Mouse (Mus musculus) ZHBTc4 (cell line): Measurements from ENCODE around the gene Crtc3.

Experiments used
- DNase-seq: peaks from one replicate; pipeline ENCODE4 v3.0.0-alpha.2; 2011; ENCODE audit warnings: low read depth, low spot score

Gene Crtc3

DNA sequence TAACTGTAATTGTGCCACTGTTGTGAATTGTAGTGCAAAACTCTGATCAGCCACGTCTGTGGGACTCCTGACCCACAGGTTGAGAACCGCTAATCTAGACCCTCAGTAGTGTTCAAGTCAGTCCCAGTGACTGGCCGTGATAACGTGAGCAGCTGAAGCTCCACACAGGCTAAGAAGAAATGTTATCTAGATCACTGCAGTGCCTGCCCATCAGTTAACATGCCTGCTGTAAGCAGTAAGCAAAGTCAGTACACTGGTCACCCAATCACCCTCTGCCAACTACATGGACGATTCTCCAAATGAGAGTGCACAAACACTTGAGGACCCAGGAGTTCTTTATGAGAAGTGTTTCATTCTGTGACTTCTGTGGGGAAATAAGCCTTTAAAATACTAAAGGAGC, 3.0 kb downstream of the Crtc3 start:
- no peak for DNase-seq

DNA sequence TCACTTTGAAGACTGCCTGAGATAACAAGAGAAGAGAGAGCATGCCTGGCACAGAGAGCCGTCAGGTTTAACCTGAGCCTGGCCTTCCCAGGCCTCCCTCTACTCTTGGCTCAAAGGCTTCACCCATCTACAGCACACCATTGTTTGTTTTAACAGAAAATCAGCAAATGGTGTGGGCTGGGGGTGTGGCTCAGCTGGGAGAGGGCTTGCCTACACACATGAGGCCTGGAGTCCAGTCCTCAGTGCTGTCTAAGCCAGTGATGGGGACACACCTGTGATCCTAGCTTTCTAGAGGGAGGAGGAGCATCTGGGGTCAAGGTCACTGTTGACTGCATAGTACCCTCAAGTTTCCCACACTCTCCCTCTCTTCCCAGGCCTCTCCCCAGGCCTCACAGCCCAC, 6.0 kb downstream of the Crtc3 start:
- DNase-seq = no peak

DNA sequence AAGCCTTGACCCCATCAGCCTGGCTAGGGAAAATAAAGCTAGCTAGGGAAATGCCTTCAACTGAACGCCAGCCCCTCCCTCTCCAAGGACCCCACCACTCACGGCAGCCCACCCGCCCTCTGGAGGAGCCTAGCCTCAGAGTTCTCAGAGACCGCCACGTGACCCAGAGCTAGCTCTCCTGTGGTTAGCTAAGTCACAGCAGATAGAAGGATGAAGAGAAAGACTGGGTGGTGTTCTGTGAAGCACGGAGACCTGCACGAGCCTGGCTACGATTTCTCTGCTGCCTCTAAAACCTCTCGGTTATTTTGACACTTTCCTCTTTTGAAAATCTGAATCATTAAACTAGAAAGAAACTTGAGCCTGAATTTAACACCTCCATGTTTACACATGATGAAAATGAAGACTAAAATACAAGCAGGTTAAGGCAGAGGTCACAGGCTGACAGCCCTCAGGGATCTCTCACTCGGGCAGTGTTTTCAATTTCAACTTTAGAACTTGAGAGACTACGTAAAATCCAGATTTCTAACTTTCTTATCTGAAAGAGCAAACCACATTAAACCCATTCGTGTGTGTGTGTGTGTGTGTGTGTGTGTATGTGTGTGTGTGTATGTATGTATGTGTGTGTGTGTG, 8.3 kb downstream of the Crtc3 start:
- DNase-seq = peak; percentile 56

DNA sequence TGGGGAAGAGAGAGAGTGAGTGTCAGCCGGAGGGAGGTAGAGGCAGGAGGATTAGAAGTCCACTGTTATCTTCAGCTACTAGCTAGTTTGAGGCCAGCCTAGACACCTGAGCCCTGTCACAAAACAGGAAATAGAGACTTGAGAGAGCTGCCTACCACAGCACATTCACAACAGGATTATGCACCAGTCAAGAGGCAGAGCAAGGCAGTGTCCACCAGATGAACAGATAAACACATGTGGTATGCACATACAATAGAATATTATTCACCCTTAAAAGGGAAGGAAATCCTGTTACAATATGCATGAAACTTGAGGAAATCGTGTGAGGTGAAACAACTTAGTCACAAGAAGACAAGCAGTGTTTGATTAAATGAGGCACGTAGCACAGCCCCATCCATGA, 16.4 kb downstream of the Crtc3 start:
- no peak for DNase-seq

DNA sequence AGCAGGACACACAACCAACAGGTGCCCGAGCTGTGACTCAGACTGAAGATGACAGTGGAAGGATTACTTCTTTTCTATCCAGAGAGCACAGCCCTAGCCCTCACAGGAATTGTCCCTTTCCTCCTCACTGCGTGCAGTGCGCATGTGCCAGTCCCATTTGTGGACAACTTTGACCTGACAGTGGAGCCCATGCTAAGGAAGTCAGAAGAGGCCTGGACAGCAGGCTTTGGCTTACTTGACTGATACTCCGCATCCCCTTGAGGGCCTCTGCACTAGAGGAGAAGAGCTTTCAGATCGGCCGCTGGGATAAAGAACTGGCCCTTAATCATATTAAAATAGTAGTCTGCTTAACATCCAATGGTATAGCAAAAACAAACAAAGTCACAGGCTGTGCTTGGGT, 17.8 kb downstream of the Crtc3 start:
- DNase-seq = no peak

DNA sequence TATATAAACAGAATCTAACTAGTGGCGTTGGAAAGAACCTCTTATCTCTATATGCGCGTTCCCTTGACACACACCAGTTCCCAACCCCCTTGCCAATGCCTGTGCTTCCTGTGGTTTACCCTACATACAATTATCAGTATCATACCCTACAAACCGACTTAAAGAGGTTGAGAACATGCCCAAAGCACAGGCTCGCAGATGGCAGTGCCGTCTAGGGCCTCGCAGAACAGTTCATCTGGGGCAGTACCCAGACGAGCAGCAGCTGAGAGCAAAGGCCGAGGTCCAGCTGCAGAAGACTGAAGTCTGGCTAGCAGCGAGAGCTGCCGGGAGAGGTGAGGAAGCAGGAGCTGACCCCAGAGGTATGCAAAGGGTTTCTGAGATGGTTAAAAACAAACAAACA, 21.5 kb downstream of the Crtc3 start:
- DNase-seq = no peak

DNA sequence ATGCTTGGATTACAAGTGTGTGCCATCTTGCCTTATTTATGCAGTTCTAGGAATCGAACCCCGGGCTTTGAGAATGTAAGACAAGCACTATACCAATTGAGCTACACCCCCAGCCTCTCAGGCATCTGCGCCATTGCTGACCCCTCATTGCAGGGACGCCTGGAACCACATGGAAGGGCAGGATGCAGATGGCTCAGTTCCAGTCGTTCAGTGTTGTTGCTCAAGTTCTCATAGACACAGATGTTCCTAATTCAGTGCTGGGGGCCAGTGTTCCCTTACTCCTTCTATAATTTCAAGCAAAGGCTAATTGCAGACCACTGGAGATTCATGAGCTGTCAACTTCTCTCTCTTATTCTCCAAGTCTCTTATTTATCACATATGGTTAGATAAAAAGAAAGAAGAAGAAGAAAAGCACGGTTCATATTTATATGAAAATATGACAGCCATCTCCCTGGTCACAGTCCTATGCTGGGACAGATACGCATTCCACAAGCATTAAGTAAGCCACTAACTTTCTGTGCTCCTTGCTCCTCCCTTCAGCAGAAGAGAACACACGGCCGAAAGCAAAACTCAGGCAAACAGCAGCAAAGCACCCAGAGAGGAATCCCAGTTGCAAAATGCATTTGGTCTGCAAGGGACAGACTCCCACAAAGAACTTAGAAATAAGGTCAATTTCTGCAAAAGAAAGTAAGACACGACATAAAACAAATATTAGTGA, 22.3 kb downstream of the Crtc3 start:
- DNase-seq = no peak

DNA sequence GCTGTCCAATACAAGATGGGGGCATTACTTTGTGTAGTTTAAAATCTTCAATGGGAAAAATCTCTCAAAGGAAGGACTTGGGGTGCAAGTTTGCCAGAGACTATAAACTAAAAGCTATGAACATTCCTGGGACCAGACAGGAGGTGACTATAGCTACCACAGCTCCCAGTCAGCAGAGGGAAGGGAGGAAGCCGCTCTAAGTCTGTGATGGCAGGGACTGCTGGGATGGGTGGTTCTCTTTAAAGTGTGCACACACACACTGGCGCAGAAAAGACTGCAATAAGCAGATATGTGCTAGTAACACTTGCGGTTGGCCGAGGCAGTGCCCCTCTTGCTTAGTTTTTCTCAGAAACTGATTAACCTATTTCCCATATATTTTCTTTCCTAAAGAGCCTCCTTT, 27.6 kb downstream of the Crtc3 start:
- DNase-seq = no peak

DNA sequence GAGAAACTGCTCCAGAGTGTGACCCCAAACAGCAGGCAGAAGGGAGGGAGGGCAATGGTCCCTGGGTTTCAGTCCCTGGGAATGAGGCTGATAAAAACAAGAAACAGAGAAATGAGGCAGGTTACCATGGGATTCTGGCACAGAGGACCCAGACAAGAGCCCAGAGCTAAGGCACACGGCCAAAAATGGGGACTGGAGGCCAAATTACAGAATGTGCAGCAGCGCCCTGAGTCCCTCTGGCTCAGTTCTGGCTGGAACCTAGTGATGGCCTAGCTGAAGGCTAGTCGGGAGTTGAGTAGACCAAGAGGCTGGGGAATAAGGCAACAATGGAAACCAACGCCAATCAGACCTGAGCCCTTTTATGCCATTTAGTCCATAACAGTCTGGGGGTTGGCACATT, 28.1 kb downstream of the Crtc3 start:
- no peak for DNase-seq

DNA sequence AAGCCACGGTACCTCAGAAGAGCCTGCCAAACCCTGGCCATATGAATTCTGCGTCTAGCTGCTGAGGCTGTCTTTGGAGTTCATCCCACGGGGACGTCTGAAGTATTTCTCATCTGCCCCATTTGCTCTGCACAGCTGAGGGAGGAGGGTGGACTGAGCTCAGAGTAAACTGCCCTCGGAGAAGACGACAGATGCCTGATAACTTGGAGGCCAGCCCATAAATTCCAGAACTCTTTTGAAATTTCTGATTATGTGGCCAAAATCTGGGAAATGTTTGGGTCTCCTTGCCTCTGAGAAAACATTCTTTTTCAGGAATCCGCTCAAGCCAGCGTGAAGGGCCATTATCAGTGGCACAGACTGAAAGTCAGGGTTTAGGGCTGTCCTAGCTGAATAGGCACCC, 30.8 kb downstream of the Crtc3 start:
- no peak for DNase-seq

DNA sequence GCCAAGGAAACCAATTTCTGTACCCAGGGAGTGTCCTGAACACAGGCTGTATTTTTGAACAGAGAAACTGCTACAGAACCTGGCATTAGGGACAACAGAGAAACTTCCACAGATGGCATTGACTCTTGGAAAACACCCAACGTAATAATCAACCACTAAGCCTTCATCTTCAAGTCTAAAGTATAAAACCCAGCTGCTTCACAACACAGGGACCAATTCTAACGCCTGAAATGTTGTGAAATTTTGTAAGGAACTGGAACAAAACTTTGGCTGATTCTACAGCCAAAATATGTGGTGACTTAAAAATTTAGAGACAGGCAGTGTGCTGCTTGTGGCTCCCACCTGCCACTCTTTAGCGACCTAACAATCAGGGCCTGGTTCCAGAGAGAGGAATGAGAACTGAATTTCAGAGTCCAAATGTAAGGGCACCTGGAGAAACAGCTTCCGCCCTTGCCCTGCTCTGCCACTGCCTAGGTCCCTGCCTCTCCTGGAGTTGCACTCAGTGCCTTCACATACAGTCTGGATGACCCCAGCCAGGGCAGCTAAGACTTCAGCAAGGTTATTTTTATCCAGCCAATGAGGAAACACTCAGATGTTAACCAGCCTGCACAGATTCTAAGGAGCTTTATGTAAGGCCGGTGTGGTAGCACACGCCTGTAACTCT, 33.2 kb downstream of the Crtc3 start:
- DNase-seq = no peak

DNA sequence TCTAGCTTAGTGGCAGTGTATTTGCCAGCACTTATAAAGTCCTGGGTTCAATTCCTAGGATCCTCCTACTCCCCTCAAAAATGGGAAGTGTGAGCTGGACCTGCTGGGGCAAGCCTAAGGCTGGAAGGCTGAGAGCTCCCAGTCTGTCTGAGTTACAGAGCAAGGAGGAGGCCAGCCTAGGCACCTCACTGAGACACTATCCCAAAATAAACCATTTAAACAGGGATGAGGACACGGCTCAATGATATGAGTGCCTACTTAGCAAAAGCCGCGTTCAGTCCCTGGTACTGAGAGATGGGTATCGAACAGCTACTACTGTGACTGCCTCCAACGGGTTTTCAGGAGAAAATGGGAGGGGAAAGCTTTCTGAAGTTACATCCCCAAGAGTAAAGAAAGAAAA, 33.8 kb downstream of the Crtc3 start:
- DNase-seq = no peak

DNA sequence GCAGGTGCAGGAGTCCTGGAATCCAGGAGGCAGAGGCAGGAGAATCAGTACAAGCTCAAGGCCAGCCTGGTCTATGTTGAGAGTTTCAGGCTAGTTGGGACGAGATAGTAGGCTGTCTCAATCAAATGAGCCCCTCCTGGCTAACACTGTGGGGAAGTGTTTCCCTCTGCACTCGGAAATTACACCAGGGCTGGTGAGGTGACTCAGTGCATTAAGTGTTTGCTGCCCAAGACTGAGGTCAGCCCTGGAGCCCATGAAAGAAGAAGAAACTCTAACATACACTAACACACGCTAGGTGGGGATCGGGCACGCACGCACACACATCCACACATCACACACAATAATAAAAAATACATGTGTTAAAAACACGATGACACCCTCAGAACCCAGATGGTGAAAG, 34.3 kb downstream of the Crtc3 start:
- DNase-seq = peak; percentile 24

DNA sequence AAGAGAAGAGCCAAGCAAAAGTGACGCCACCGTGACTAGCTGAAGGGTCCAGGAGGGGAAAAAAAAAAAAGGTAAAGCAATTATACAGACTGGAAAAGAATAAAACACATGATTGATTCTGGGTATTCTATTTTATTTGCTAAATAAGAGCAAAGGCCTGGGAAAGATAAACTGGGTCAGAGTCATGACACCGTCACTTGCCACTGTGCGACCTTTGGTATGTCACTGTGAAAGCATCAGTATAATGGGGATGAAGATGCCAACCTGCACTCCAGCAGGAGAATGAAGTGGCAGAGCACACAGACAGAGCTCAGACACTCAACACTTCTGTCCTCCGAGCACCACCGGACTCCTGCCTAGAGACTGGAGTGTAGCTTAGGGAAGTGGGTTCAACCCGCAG, 34.7 kb downstream of the Crtc3 start:
- no peak for DNase-seq

DNA sequence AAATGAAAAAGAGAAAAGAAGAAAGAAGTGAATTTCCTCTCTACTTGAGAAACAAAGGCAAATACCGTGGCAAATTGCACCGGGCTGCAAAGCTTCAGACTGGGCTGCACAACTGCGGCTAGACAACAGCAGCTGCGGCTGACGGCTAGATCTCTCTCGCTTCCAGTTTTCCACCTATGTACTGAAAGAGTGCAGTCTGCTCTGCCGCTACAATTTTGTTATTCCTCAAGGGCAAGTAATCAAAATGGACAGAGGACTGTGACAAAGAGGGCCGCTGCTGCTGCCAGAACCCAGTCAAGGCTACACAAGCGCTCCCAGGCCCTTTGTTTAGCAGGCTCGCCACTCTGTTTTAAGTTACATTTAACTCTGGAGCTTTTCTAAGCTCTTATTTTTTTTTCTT, 35.6 kb downstream of the Crtc3 start:
- no peak for DNase-seq

DNA sequence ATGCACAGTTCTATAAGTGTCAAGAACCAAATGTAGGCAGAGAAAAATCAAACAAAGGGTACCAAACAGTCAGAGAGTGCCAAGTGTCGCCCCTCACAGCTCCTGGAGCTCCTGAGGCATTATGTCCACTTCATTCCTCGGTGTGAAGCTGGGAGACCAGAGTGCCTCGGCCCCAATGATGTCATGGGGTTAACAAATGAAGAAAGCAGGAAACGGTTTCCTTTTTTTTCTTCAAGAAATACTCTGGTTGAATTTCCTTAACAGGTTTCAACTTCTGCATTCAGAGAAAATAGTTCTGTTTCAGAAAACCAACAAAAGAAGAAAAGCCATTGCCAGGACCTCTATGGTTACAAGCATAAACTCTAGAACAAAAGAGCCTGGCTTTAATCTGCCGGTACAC, 36.4 kb downstream of the Crtc3 start:
- DNase-seq = no peak

DNA sequence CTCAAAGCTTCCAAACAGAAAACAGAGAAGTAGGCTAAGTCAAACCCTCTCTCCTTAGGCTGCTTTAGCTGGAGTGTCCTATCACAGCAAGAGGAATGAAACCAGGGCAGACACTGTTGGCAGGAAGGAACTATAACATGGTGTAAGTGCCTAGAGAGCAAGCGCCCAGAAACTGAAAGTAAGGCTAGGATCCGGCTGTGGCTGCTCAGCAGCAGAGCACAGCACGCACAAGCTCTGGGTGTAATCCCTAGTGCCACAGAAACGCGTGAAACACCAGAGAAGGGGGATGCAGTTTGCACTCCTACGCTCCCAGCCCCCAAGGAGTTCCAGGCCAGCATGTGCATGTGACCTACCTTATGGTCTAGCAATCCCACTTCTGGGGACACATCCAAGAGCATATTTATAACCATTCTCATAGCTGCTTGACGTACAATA, 41.2 kb downstream of the Crtc3 start:
- no peak for DNase-seq

DNA sequence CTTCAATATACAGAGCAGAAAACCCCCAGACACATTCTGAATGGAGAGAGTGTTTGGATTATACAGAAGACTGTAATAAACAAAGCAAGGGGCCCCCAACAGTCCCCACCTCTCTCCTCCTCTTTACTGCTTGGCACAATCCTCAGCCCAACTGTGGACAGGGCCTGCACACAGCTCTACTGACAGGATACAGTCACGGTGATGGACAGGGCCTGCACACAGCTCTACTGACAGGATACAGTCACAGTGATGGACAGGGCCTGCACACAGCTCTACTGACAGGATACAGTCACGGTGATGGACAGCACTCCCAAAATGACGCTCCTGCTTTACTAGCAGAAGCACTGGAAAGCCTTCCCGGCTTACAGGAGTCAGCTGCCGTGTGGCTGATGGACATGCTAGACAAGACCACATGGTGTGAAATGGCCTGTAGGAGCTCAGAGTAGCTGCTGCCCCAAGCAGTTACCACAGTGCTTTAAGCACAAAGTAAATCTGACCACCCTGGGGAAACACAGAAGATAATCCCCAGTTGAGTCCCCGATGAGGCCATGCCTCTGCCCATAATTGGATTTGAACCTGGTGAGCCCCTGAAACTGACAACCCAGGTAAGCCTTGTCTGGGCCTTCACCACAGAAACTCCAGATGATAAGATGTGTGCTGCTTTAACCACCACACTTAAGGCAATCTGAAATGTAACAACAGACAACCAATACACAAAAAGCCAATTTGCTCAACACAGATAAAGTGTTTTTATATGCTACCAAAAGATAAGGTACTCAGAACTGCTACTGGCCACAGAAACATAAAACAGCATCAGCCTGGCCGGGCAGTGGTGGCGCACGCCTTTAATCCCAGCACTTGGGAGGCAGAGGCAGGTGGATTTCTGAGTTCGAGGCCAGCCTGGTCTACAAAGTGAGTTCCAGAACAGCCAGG, 42.3 kb downstream of the Crtc3 start:
- no peak for DNase-seq

DNA sequence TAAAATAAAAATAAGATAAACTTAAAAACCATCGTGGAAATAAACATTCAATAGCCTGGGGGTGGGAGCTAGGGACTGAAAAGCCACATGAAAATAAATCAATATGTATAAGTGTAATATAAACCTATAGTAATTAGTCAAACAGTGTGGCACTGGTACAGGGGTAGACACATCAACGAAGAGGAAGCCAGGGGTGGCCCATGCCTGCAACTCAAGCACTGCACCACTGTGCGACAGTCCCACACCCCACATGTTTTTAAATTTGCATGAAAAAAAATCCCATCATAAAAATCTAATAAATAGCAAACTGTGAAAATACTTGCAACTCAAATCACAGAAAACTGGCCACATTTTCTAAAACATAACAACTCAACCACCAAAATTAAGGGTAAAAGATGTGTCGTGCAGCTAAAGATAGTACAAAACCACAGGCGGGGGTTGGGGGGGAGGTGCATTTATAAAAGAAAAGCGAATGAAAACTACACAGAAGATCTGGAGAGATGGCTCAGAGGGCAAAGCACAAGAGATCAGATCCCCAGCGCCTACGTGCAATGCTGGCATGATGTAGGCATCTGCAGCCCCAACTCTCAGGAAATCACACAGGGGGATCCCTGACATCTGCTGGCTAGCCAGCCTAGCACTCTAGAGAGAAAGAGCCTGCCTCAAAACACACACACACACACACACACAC, 45.6 kb downstream of the Crtc3 start:
- DNase-seq = no peak

DNA sequence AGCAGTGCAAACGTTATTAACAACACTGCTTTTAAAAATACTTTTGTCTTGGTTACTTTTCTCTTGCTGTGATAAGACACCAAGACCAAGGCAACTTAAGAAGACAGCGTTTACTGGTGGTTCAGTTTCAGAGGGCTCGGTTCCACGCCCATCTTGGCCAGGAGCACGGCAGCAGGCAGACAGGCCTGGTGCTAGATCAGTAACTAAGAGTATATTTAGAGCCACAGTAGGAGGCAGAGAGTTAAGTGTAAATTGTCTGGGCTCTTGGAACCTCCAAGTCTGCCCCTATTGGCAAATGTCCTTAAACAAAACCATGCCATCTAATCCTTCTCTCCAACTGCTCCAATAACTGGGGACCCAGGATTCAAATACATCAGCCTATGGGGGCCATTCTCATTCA, 46.1 kb downstream of the Crtc3 start:
- DNase-seq = no peak

DNA sequence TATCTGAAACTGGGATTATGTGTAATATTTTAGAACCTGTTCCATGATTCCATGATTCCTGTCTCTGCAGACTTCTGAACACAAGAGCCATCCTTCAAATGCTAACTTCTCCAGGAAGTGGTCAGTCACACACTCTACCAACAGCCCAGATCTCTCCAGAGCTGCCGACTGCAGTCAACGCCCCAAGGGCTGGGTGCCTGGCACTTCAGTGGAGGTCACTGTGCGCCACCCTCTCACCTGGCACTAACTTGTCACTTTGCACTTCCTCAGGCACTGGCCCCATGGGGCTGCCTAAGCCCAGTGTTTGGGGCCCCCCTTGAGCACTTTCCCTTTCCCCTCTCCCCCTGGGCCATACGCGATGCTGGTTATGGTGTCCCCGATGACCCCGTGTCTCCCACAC, 46.8 kb downstream of the Crtc3 start:
- DNase-seq = no peak

DNA sequence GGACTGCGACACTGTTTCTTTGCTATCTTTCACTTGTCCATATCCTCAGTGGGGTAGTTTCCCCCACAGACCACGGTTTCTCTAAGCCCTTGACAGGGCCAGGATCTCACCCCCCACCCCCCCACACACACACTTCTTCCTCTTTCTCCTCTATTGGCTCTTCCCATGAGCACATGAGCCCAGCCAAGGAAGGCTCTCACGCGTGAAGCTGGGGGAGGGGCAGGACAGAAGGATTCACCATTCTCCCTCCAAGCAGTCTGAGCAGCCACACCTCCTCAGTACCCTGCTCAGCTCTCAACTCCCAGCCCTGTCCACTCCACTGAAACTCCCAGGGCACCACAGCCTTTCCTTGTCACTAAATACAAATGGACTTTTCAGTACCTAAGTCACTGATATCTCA, 47.2 kb downstream of the Crtc3 start:
- no peak for DNase-seq
